Mouse (Mus musculus) kidney, adult 18-20 months (tissue): ENCODE results near the gene Gpr55.

Experiments used
- DNase-seq: peaks from one replicate; pipeline ENCODE4 v3.0.0; 2021

The Gpr55 gene

GRCm38 (mm10) chr1:85957942-85958619 is 2.7 kb downstream of the Gpr55 start:
- no peak for DNase-seq

DNA sequence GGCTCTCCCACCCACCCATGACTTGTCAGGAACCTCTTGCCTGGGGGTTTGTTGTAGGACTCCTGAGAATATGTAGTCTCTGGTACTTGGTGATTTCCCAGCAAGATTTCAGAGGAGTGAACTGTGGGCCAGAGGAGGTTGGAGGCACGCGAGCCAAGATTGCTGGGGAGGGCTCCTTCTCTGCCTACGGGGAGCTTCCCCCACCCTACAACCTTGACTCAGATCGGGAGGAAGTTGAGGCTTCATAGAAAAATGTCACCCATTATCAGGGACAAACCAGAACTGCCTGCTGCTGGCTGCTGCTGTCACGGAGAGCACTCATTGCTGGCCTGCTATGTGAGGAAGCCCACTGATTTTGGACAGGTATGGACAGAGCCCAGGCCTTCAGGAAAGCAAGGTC is 3.5 kb downstream of the Gpr55 start:
- DNase-seq: no peak

- no peak for DNase-seq
Observed at GRCm38 (mm10) chr1:85955150-85955549, 5.7 kb downstream of the Gpr55 start.

- DNase-seq: no peak
Observed at GRCm38 (mm10) chr1:85949085-85949684, 11.6 kb downstream of the Gpr55 start.

DNA sequence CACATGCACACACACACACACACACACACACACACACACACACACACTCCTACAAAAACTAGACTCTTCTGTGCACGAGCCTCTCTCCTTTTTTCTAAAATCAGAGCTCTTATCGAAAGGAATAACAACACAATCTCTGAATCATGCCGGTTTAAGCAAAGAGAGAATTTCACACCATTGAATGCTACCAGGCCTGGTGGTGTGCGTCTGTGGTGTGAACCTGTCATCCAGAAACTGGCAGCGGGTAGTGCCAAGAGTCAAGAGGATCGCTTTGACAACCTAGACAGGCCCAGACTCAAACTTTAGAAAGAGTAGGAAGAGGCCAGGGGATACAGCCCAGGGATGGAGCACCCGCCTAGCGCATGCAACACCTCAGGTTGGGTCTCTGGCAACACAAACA is 18.5 kb downstream of the Gpr55 start:
- DNase-seq: no peak

- DNase-seq: no peak
Observed at GRCm38 (mm10) chr1:85937323-85937722, 23.5 kb downstream of the Gpr55 start.

DNA sequence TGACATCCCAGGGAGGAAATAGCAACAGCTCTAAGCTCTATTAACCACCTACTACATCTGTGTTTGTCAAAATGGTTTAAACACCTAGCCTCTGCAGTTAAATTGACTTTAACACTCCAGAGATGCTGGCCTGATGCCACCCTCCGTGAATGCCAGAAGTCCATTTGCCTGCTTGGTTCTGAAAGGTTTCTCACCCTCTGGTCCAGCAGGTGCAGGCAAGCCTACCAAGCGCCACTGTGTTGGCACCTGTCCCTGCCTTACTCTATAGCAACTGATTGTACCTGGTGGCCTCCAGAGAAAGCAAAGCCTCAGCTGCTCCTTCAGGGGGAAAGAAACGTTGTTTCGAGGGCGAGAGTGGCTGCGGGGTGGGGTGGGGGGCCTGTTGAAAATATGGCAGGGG is 24.5 kb downstream of the Gpr55 start:
- DNase-seq: no peak

- peak; percentile 66 for DNase-seq
Observed at GRCm38 (mm10) chr1:85935148-85935852, 25.5 kb downstream of the Gpr55 start.

DNA sequence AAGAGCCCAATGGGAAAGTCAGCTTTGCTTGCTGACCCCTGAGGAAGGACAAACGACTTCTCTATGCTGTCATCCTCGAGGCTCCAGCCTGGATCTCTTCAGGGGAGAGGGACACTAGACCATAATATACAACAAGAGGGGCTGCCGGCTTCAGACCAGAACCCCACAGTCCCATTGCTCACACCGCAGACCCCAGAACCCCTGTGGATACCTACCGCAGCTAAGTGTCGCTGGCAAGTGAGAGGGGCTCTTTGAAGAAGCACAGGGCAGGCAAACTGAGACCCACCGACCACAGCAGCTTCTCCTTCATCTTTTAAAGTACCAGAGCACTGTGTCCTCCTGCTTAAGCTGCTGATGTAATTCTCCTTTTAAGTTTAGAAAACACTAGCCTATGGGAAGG is 26.2 kb downstream of the Gpr55 start:
- DNase-seq: no peak

GRCm38 (mm10) chr1:85933631-85934465 is 27.0 kb downstream of the Gpr55 start:
- DNase-seq: no peak

GRCm38 (mm10) chr1:85933226-85933625 is 27.6 kb downstream of the Gpr55 start:
- DNase-seq: no peak

DNA sequence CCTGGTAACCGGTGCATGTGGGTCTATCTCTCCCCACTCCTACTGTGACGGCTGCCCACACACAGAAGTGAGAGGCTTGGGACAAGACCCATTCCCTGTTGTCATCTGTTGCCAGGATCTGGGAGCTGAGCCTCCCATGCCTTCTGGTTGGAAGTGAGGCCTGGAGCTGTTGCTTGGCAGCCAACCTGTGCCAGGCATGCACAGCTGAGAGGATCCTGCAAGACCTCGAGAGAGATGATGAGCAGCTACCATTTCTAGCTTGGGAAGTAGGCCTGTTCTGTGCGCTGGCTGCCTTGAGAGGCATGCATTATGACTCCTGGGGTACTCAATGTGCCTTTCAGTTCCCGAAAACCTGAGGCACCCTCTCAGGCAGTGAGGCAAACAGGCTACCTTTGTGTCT is 29.6 kb downstream of the Gpr55 start:
- DNase-seq: no peak

DNA sequence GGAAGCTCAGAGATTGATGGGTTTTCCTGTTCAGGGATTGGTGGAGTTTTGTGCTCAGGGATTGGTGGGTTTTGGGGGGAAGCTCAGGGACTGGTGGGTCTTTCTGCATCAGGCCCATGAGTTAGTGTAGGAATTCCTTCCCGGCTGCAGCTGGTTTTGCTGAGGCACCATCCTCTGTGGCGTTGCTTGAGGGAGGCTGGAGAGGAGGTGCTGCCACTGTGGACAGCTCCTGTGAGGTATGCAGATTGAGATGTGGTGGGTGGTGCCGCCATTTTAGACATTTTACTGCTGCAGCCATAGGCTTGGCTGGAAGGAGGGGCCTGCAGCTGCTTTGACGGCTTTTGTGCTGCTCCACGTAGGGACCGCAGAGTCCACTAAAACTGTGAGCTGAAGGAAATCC is 31.4 kb downstream of the Gpr55 start:
- DNase-seq: no peak

- no peak for DNase-seq
Observed at GRCm38 (mm10) chr1:85928688-85929065, 32.1 kb downstream of the Gpr55 start.

GRCm38 (mm10) chr1:85928057-85928687 is 32.6 kb downstream of the Gpr55 start, which contains the start of gene 4933407L21Rik:
TSS of gene 4933407L21Rik (plus strand) at chr1:85928483.
- no peak for DNase-seq

- DNase-seq: no peak
Observed at GRCm38 (mm10) chr1:85925183-85925582, 35.6 kb downstream of the Gpr55 start.

DNA sequence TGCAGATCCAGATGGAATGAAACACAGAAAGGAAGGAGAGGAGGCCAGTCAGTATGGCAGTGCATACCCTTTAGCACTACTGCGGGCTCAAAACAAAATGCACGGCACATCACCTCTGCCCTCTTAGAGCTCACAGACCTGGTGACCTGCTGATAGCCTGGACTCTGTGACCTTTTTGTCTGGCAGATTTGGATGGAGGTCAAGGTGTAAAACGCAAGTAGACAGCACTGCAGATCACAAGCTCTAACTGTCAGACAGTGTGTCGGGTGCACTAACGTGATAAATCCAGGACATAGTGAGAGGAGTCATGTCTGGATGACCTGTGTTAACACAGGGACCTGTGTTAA is 38.0 kb downstream of the Gpr55 start:
- no peak for DNase-seq

GRCm38 (mm10) chr1:85922127-85922864 is 38.5 kb downstream of the Gpr55 start:
- DNase-seq: no peak

DNA sequence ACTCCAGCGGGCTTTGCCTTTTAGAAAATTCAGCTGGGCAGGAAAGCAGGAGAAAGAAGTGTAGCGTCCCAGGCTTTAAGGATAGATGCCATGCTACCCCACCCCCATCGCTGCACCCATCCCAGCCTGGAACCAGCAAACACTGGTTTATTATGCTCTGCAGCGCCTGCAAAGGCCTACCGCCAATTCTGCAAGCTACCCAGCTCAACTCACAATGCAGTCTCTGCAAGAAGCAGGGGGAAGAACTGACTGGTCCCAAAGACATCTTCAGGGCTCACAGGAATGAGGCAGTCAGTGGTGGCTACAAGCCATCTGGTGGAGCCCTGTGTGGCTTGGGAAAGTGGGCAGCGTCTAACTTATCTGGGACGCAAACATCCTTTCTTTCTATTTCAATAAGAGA is 39.1 kb downstream of the Gpr55 start:
- DNase-seq: no peak

DNA sequence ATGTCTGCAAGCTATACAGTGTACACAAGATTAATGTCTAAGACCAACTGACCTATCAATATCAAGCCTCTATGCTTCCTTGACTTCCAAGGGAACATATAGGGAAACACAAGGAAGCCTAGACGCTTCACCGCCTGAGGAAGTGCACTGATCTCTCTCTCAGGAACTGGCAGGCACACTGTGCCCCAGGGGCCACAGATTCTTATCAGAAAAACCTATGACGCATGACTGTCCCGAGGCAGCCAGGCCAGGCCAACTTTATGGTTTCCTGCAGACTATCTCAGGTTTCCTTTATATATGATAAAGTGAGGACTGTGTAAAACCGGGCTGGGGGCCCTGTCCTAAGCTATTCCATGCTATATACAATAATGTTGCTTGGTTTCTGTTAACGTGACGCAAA is 41.2 kb downstream of the Gpr55 start:
- DNase-seq: no peak

DNA sequence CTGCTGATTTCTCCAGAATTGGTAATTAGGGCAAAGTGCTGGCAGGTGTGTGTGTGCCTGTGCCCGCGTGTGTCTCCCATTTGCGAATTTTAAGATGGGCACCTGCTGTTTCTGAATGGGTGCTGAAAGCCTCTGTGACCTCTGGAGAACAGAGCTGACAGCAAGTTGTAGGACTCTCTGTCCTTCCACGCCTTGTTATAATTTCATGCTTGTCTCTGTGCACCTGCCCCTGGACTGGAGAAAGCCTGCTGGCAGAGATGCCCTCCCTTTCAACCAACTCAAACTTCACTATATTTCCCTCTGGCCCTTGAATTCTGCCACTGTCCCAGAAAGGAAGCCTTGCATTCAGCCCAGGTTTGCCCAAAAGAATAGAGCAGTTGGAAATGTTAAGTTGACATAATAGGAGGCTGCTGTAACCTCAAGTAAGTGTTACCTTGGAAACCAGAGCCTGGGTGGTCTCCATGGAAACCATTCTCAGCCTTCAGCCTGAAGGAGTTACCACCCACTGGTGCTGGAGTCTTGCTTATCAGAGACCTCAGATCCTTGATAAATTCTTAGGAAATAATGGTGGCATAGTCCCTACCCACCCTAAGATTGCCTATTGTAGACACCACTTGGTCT is 43.9 kb downstream of the Gpr55 start:
- no peak for DNase-seq

GRCm38 (mm10) chr1:85915890-85916289 is 44.9 kb downstream of the Gpr55 start:
- DNase-seq: no peak
